Mouse (Mus musculus): ENCODE results near the gene Gh. TPM values are rescaled to one million over a fixed set of nuclear protein-coding genes. Genes with fewer than 3 reads are reported as not detected.

Gene Gh
- polyA plus RNA-seq, 1 experiment from 2014 or later, result not detected

- no peak for DNase-seq (ENCODE audit: low read depth, low spot score)
- no peak for ATAC-seq
- ChIA-PET POLR2A (no interaction called here), CTCF (no interaction called here)
- no peaks in the 10 kb centered on the region for H3K27me3 ChIP-seq
- in situ Hi-C loops (cut with MboI; ENCODE audit: low pct_unique_long_range_greater_than_20kb), result no loop called here
- no peak for TF ChIP-seq CTCF (IDR thresholded peaks at IDR 0.05)
Observed at GRCm38 (mm10) chr11:106310123-106310522, 8.5 kb upstream of the Gh start.

- no peak for DNase-seq (ENCODE audit: low read depth, low spot score)
- TF ChIP-seq CTCF (IDR thresholded peaks at IDR 0.05), result no peak
- ChIA-PET POLR2A (interaction anchor here (0.6 kb wide), 1 partner anchor 80 kb away, joined by 4 read pairs; no protein-coding TSS in a partner anchor), CTCF (interaction anchor here (1.4 kb wide), 1 partner anchor 17 kb away, joined by 4 read pairs; no protein-coding TSS in a partner anchor)
- no peaks in the 10 kb centered on the region for H3K27me3 ChIP-seq
- ATAC-seq, result no peak
- in situ Hi-C loops (cut with MboI; ENCODE audit: low pct_unique_long_range_greater_than_20kb), result no loop called here
Observed at GRCm38 (mm10) chr11:106308162-106308561, 6.5 kb upstream of the Gh start.

GRCm38 (mm10) chr11:106307432-106307831 is 5.8 kb upstream of the Gh start:
- no peak for DNase-seq (ENCODE audit: low read depth, low spot score)
- no peak for TF ChIP-seq CTCF (IDR thresholded peaks at IDR 0.05)
- ATAC-seq, result no peak
- POLR2A ChIA-PET, result no interaction called here
- CTCF ChIA-PET, result interaction anchor here (1.0 to 1.4 kb wide), 2 partner anchors 18 to 184 kb away, joined by 3 to 4 read pairs; no protein-coding TSS in a partner anchor
- H3K27me3 ChIP-seq, result no peaks in the 10 kb centered on the region
- in situ Hi-C loops (cut with MboI; ENCODE audit: low pct_unique_long_range_greater_than_20kb), result no loop called here

- CTCF ChIA-PET, result interaction anchor here (1.0 to 1.4 kb wide), 2 partner anchors 18 to 185 kb away, joined by 3 to 4 read pairs; no protein-coding TSS in a partner anchor
- in situ Hi-C loops (cut with MboI; ENCODE audit: low pct_unique_long_range_greater_than_20kb), result no loop called here
- POLR2A ChIA-PET, result no interaction called here
- DNase-seq (ENCODE audit: low read depth, low spot score), result no peak
- TF ChIP-seq CTCF (IDR thresholded peaks at IDR 0.05), result no peak
- H3K27me3 ChIP-seq, result no peaks in the 10 kb centered on the region
- ATAC-seq, result no peak
Observed at GRCm38 (mm10) chr11:106306758-106307157, 5.1 kb upstream of the Gh start.

GRCm38 (mm10) chr11:106306065-106306385 is 4.4 kb upstream of the Gh start:
- H3K27me3 ChIP-seq, result peaks cover 6% of the 10 kb centered on the region
- CTCF ChIA-PET, result no interaction called here
- no peak for TF ChIP-seq CTCF (IDR thresholded peaks at IDR 0.05)
- ATAC-seq (no peak), DNase-seq (ENCODE audit: low read depth, low spot score) (no peak)
- in situ Hi-C loops (cut with MboI; ENCODE audit: low pct_unique_long_range_greater_than_20kb), result no loop called here
- POLR2A ChIA-PET, result no interaction called here

- in situ Hi-C loops (cut with MboI; ENCODE audit: low pct_unique_long_range_greater_than_20kb), result no loop called here
- ChIA-PET CTCF (interaction anchor here (1.5 kb wide), 1 partner anchor 59 kb away, joined by 5 read pairs; the partner anchor contains the start of gene Prr29), POLR2A (no interaction called here)
- ATAC-seq (no peak), DNase-seq (ENCODE audit: low read depth, low spot score) (no peak)
- H3K27me3 ChIP-seq, result peaks cover 11% of the 10 kb centered on the region
- no peak for TF ChIP-seq CTCF (IDR thresholded peaks at IDR 0.05)
Observed at GRCm38 (mm10) chr11:106305348-106306064, 3.8 kb upstream of the Gh start.

GRCm38 (mm10) chr11:106302634-106303033 is 969 bp upstream of the Gh start:
- in situ Hi-C loops (cut with MboI; ENCODE audit: low pct_unique_long_range_greater_than_20kb), result loop anchor here (5.0 kb wide), 1 partner anchor 90 kb away; no protein-coding TSS in a partner anchor
- ATAC-seq (no peak), DNase-seq (ENCODE audit: low read depth, low spot score) (no peak)
- ChIA-PET CTCF (interaction anchor here (1.0 to 3.6 kb wide), 12 partner anchors 11 to 84 kb away, joined by 3 to 21 read pairs (median 4); partner anchors contain the start of gene Tcam1), POLR2A (interaction anchor here (0.6 to 0.9 kb wide), 2 partner anchors 23 to 95 kb away, joined by 3 read pairs; no protein-coding TSS in a partner anchor)
- peaks cover 23% of the 10 kb centered on the region for H3K27me3 ChIP-seq
- peak; percentile 84 for TF ChIP-seq CTCF (IDR thresholded peaks at IDR 0.05)

GRCm38 (mm10) chr11:106291861-106292260 is 9.8 kb downstream of the Gh start:
- in situ Hi-C loops (cut with MboI; ENCODE audit: low pct_unique_long_range_greater_than_20kb), result no loop called here
- CTCF ChIA-PET, result interaction anchor here (1.2 to 1.9 kb wide), 2 partner anchors 11 to 35 kb away, joined by 5 to 6 read pairs; partner anchors contain the start of genes Ftsj3 and Psmc5
- TF ChIP-seq CTCF (IDR thresholded peaks at IDR 0.05), result no peak
- H3K27me3 ChIP-seq, result no peaks in the 10 kb centered on the region
- DNase-seq (ENCODE audit: low read depth, low spot score) (no peak), ATAC-seq (no peak)
- POLR2A ChIA-PET, result interaction anchor here (1.5 kb wide), 1 partner anchor 19 kb away, joined by 3 read pairs; the partner anchor contains the start of gene Smarcd2

GRCm38 (mm10) chr11:106290376-106290775 is 11.3 kb downstream of the Gh start:
- POLR2A ChIA-PET, result interaction anchor here (0.6 kb wide), 1 partner anchor 8 kb away, joined by 6 read pairs; no protein-coding TSS in a partner anchor
- DNase-seq (ENCODE audit: low read depth, low spot score) (no peak), ATAC-seq (no peak)
- in situ Hi-C loops (cut with MboI; ENCODE audit: low pct_unique_long_range_greater_than_20kb), result no loop called here
- CTCF ChIA-PET, result no interaction called here
- TF ChIP-seq CTCF (IDR thresholded peaks at IDR 0.05), result no peak
- no peaks in the 10 kb centered on the region for H3K27me3 ChIP-seq

GRCm38 (mm10) chr11:106289369-106289768 is 12.3 kb downstream of the Gh start:
- no peaks in the 10 kb centered on the region for H3K27me3 ChIP-seq
- in situ Hi-C loops (cut with MboI; ENCODE audit: low pct_unique_long_range_greater_than_20kb), result no loop called here
- DNase-seq (ENCODE audit: low read depth, low spot score), result no peak
- TF ChIP-seq CTCF (IDR thresholded peaks at IDR 0.05), result no peak
- POLR2A ChIA-PET, result no interaction called here
- no peak for ATAC-seq
- CTCF ChIA-PET, result interaction anchor here (0.9 kb wide), 1 partner anchor 9 kb away, joined by 3 read pairs; no protein-coding TSS in a partner anchor

GRCm38 (mm10) chr11:106286987-106287386 is 14.7 kb downstream of the Gh start:
- POLR2A ChIA-PET, result no interaction called here
- no peak for TF ChIP-seq CTCF (IDR thresholded peaks at IDR 0.05)
- in situ Hi-C loops (cut with MboI; ENCODE audit: low pct_unique_long_range_greater_than_20kb), result no loop called here
- no peak for ATAC-seq
- CTCF ChIA-PET, result no interaction called here
- DNase-seq (ENCODE audit: low read depth, low spot score), result no peak
- no peaks in the 10 kb centered on the region for H3K27me3 ChIP-seq

All from Patski (cell line).